Mouse (Mus musculus) C2C12 (cell line): ENCODE results near the gene Gdpd5. TPM values are rescaled to one million over a fixed set of nuclear protein-coding genes. Genes with fewer than 3 reads are reported as not detected.

ENCODE experiments used
- H3K27me3 ChIP-seq: one replicate; pipeline ENCODE4 v1.6.1; 2011; ENCODE audit not compliant: control insufficient read depth, insufficient read depth, insufficient read length
- H3K36me3 ChIP-seq: one replicate; pipeline ENCODE4 v1.6.1; 2011; ENCODE audit not compliant: control insufficient read depth, insufficient read depth
- H3K4me3 ChIP-seq: one replicate; pipeline ENCODE4 v1.5.1; 2011; ENCODE audit warnings: mild to moderate bottlenecking, control low read depth; ENCODE audit not compliant: poor library complexity, insufficient read depth, severe bottlenecking
- H3K79me2 ChIP-seq: one replicate; pipeline ENCODE4 v1.6.1; 2011; ENCODE audit not compliant: control insufficient read depth, insufficient read depth
- H3K79me3 ChIP-seq: one replicate; pipeline ENCODE4 v1.6.1; 2011; ENCODE audit warnings: low read depth, control low read depth
- H3ac ChIP-seq: one replicate; pipeline ENCODE3; 2011; ENCODE audit warnings: low read depth; ENCODE audit not compliant: control insufficient read depth, insufficient read length
- CEBPB ChIP-seq: IDR thresholded peaks from one replicate; pipeline ENCODE4 v1.6.1; 2011; ENCODE audit warnings: low read depth, mild to moderate bottlenecking, control low read depth, moderate library complexity
- CTCF ChIP-seq: IDR thresholded peaks from one replicate; pipeline ENCODE4 v1.5.1; 2011; ENCODE audit not compliant: control insufficient read depth, insufficient read depth, insufficient read length
- FOSL1 ChIP-seq: IDR thresholded peaks from one replicate; pipeline ENCODE4 v1.8.0; 2011; ENCODE audit warnings: mild to moderate bottlenecking, low read length; ENCODE audit not compliant: poor library complexity, insufficient read depth, severe bottlenecking
- MAX ChIP-seq: IDR thresholded peaks from one replicate; pipeline ENCODE4 v1.6.1; 2011; ENCODE audit warnings: mild to moderate bottlenecking, control low read depth
- MYOD1 ChIP-seq: IDR thresholded peaks from one replicate; pipeline ENCODE4 v1.6.1; 2011; ENCODE audit warnings: low read depth; ENCODE audit not compliant: control insufficient read depth, insufficient read length
- MYOG ChIP-seq: IDR thresholded peaks from one replicate; pipeline ENCODE4 v1.6.1; 2011; ENCODE audit not compliant: control insufficient read depth, insufficient read length; ENCODE audit errors: extremely low read depth
- USF1 ChIP-seq: IDR thresholded peaks from one replicate; pipeline ENCODE4 v1.6.1; 2011; ENCODE audit warnings: low read depth, mild to moderate bottlenecking, control low read depth, moderate library complexity
- polyA plus RNA-seq: library from polyadenylated mRNA; unstranded; fragments of >200 nt; fragmentation: generic; extraction: Trizol; gene quantifications from one replicate; pipeline ENCODE4 v1.2.1, GENCODE M21; 2012; ENCODE audit warnings: missing spikeins

Gdpd5 gene
- polyA plus RNA-seq, 1 experiment = 3.6 TPM

GRCm38 (mm10) chr7:99484679-99485078, 103.5 kb downstream of the Gdpd5 start:
- TF ChIP-seq CTCF = no peak
- TF ChIP-seq CEBPB = no peak
- TF ChIP-seq MAX = no peak
- no peak for TF ChIP-seq MYOD1
- Histone ChIP-seq H3K79me2 (peaks cover 38% of the 10 kb centered on the region), H3K4me3 (no peak overlapping the region), H3K27me3 (no peaks in the 10 kb centered on the region), H3ac (no peak overlapping the region), H3K36me3 (peaks cover 26% of the 10 kb centered on the region), H3K79me3 (peaks cover 29% of the 10 kb centered on the region)

GRCm38 (mm10) chr7:99489708-99490107, 108.5 kb downstream of the Gdpd5 start:
- Histone ChIP-seq H3K79me3 (no peaks in the 10 kb centered on the region), H3K27me3 (no peaks in the 10 kb centered on the region), H3K79me2 (no peaks in the 10 kb centered on the region), H3ac (no peak overlapping the region), H3K4me3 (no peak overlapping the region), H3K36me3 (no peaks in the 10 kb centered on the region)
- TF ChIP-seq USF1 (no peak), FOSL1 (no peak), MYOG (no peak), CEBPB (no peak), MAX (no peak), MYOD1 (no peak), CTCF (no peak)

- H3K79me2 ChIP-seq = no peaks in the 10 kb centered on the region
- peaks cover 6% of the 10 kb centered on the region for H3K27me3 ChIP-seq
- no peak overlapping the region for H3K4me3 ChIP-seq
- H3ac ChIP-seq = no peak overlapping the region
- TF ChIP-seq MYOD1 (no peak), MYOG (no peak), FOSL1 (no peak), MAX (no peak), CTCF (no peak), USF1 (no peak), CEBPB (no peak)
- H3K79me3 ChIP-seq = no peaks in the 10 kb centered on the region
- H3K36me3 ChIP-seq = no peaks in the 10 kb centered on the region
Measured at GRCm38 (mm10) chr7:99499128-99499527, 117.9 kb downstream of the Gdpd5 start.

GRCm38 (mm10) chr7:99500201-99500600, 119.0 kb downstream of the Gdpd5 start:
- peaks cover 6% of the 10 kb centered on the region for H3K27me3 ChIP-seq
- no peak overlapping the region for H3K4me3 ChIP-seq
- H3ac ChIP-seq = no peak overlapping the region
- H3K36me3 ChIP-seq = no peaks in the 10 kb centered on the region
- H3K79me2 ChIP-seq = no peaks in the 10 kb centered on the region
- TF ChIP-seq CTCF (peak; percentile 77), MAX (no peak)
- H3K79me3 ChIP-seq = no peaks in the 10 kb centered on the region

GRCm38 (mm10) chr7:99500655-99501054, 119.4 kb downstream of the Gdpd5 start:
- Histone ChIP-seq H3K4me3 (no peak overlapping the region), H3K36me3 (no peaks in the 10 kb centered on the region), H3ac (no peak overlapping the region), H3K79me2 (no peaks in the 10 kb centered on the region), H3K79me3 (no peaks in the 10 kb centered on the region), H3K27me3 (peaks cover 6% of the 10 kb centered on the region)
- TF ChIP-seq MYOG = no peak
- no peak for TF ChIP-seq MAX
- no peak for TF ChIP-seq CTCF
- no peak for TF ChIP-seq MYOD1
- no peak for TF ChIP-seq USF1
- no peak for TF ChIP-seq FOSL1
- TF ChIP-seq CEBPB = no peak

- no peak overlapping the region for H3ac ChIP-seq
- H3K4me3 ChIP-seq = no peak overlapping the region
- no peaks in the 10 kb centered on the region for H3K79me2 ChIP-seq
- TF ChIP-seq MYOG (no peak), MYOD1 (no peak), CTCF (no peak), MAX (no peak)
- H3K27me3 ChIP-seq = peaks cover 6% of the 10 kb centered on the region
- H3K79me3 ChIP-seq = no peaks in the 10 kb centered on the region
- no peaks in the 10 kb centered on the region for H3K36me3 ChIP-seq
Measured at GRCm38 (mm10) chr7:99501148-99501547, 119.9 kb downstream of the Gdpd5 start.
